Mouse (Mus musculus): ENCODE measurements around the gene Gmppa.

- TF ChIP-seq CTCF (IDR thresholded peaks at IDR 0.05; ENCODE audit: control insufficient read depth, insufficient read depth, insufficient read length) (no peak), USF1 (IDR thresholded peaks at IDR 0.05; ENCODE audit: low read depth) (no peak), CEBPB (IDR thresholded peaks at IDR 0.05; ENCODE audit: low read depth) (no peak), MAX (IDR thresholded peaks at IDR 0.05) (no peak), MYOG (IDR thresholded peaks at IDR 0.05; ENCODE audit: control insufficient read depth, extremely low read depth, insufficient read length) (no peak), MYOD1 (IDR thresholded peaks at IDR 0.05; ENCODE audit: control insufficient read depth, insufficient read length, low read depth) (no peak), FOSL1 (IDR thresholded peaks at IDR 0.05; ENCODE audit: insufficient read depth, low read length, poor library complexity, severe bottlenecking) (no peak)
Observed at GRCm38 (mm10) chr1:75423780-75424390, 11.8 kb upstream of the Gmppa start.

Measured in C2C12 (cell line).